Mouse (Mus musculus) thymus, postnatal 4 days (tissue): ENCODE results near the gene Cars2.
"Not testable (repeated sequence)": the region's sequence is repeated elsewhere in the genome, so short reads cannot be mapped to it uniquely, and the experiment has no call there.

ENCODE experiments used
- DNase-seq: peaks from one replicate; pipeline ENCODE4 v3.0.0; 2021

The Cars2 gene

GRCm38 (mm10) chr8:11470694-11471093, 79.9 kb downstream of the Cars2 start:
- DNase-seq, result no peak

GRCm38 (mm10) chr8:11469095-11469494, 81.5 kb downstream of the Cars2 start:
- DNase-seq, result peak; percentile 72

- not testable (repeated sequence) for DNase-seq
These were observed 84.1 kb downstream of the Cars2 start for GRCm38 (mm10) chr8:11466528-11466927.

GRCm38 (mm10) chr8:11465619-11466018, 85.0 kb downstream of the Cars2 start:
- no peak for DNase-seq

GRCm38 (mm10) chr8:11464707-11464964, 85.9 kb downstream of the Cars2 start:
- no peak for DNase-seq
